In genomic region chr2:57699226-57699625, GRCm38 (mm10) we compare ENCODE assay signal across 11 mouse cellular contexts.
A peak's percentile ranks its signal among the peaks of the same experiment; 100 is the strongest.
DNase-seq lines count a peak whose midpoint lies in the region; ATAC-seq and TF ChIP-seq lines count a peak whose summit lies in the region.
"Had no signal": no experiment of that assay in that cellular context is flagged by ENCODE, and none has a peak within 500 bp of the region (broad histone marks: within the 10 kb centered on the region; RNA-seq: fewer than 3 reads in every experiment).

No protein-coding gene starts in this region.

- H3K27me3 ChIP-seq in heart, postnatal 0 days (ENCODE audit: control insufficient read depth, insufficient read depth, low read length) = no peaks in the 10 kb centered on the region
- no peaks in the 10 kb centered on the region; the same call in 1 of the 2 replicates for H3K27me3 ChIP-seq in embryonic facial prominence, embryonic 13.5 days
- H3K27me3 ChIP-seq in hindbrain, embryonic 15.5 days = 0 out of 2 replicates have a peak, but pooled peaks cover 3% of the 10 kb centered on the region
- H3K27me3 ChIP-seq in midbrain, postnatal 0 days (ENCODE audit: insufficient read depth, low read length) = peaks cover 29% of the 10 kb centered on the region

- H3K4me1 ChIP-seq in heart, postnatal 0 days (ENCODE audit: control insufficient read depth, insufficient read depth) = 0 out of 2 replicates have a peak, but pooled peaks cover 4% of the 10 kb centered on the region
- H3K4me1 ChIP-seq in embryonic facial prominence, embryonic 13.5 days = 0 out of 2 replicates have a peak, but pooled peaks cover 4% of the 10 kb centered on the region
- H3K4me1 ChIP-seq in hindbrain, embryonic 15.5 days (replicated peaks) = peaks cover 12% of the 10 kb centered on the region
- no peaks in the 10 kb centered on the region for H3K4me1 ChIP-seq in midbrain, postnatal 0 days (ENCODE audit: insufficient read depth, low read length)

- no peak for ATAC-seq in heart, postnatal 0 days (ENCODE audit: insufficient read depth, low read depth)
- ATAC-seq in embryonic facial prominence, embryonic 13.5 days (ENCODE audit: insufficient number of reproducible peaks, insufficient read depth, low FRiP score, low TSS enrichment, low read depth) = no peak
- 0 out of 2 replicates have a peak, but pooled peaks have one; percentile 67 for ATAC-seq in hindbrain, embryonic 15.5 days (ENCODE audit: low FRiP score, low read depth)
- ATAC-seq in midbrain, postnatal 0 days (ENCODE audit: low FRiP score) = no peak
- no peak for ATAC-seq in inflammation-experienced regulatory T-cells, adult 6 months
- ATAC-seq: lung, postnatal 0 days had no signal

- peak overlapping the region; percentile 66; the same call in 1 of the 2 replicates for H3K4me2 ChIP-seq in heart, postnatal 0 days (ENCODE audit: low read depth, low read length)
- peak overlapping the region; percentile 65 for H3K4me2 ChIP-seq in embryonic facial prominence, embryonic 13.5 days
- peak overlapping the region; percentile 57 for H3K4me2 ChIP-seq in hindbrain, embryonic 15.5 days
- peak overlapping the region; percentile 54 for H3K4me2 ChIP-seq in midbrain, postnatal 0 days (ENCODE audit: low read depth, low read length, poor library complexity, severe bottlenecking)

- H3K4me3 ChIP-seq in heart, postnatal 0 days (ENCODE audit: low read depth, low read length) = no peak overlapping the region; the same call in 1 of the 2 replicates
- H3K4me3 ChIP-seq in embryonic facial prominence, embryonic 13.5 days = peak overlapping the region; percentile 43; the same call in 1 of the 2 replicates
- peak overlapping the region; percentile 36 for H3K4me3 ChIP-seq in hindbrain, embryonic 15.5 days
- H3K4me3 ChIP-seq in midbrain, postnatal 0 days (ENCODE audit: low read depth, low read length) = peak overlapping the region; percentile 34
- H3K4me3 ChIP-seq in left cerebral cortex, adult 2 months = no peak overlapping the region; the same call in 1 of the 2 replicates

- TF ChIP-seq EP300 in heart, postnatal 0 days (IDR thresholded peaks at IDR 0.05; ENCODE audit: low read depth) = no peak

- TF ChIP-seq CTCF in heart, postnatal 0 days (IDR thresholded peaks at IDR 0.05; ENCODE audit: low read depth) = no peak
- no peak for TF ChIP-seq CTCF in midbrain, postnatal 0 days (IDR thresholded peaks at IDR 0.05)
- TF ChIP-seq CTCF in left cerebral cortex, adult 2 months (IDR thresholded peaks at IDR 0.05) = no peak

- H3K36me3 ChIP-seq in heart, postnatal 0 days (replicated peaks; ENCODE audit: control insufficient read depth, insufficient read depth, low read length) = no peaks in the 10 kb centered on the region
- no peaks in the 10 kb centered on the region for H3K36me3 ChIP-seq in embryonic facial prominence, embryonic 13.5 days
- H3K36me3 ChIP-seq in hindbrain, embryonic 15.5 days = no peaks in the 10 kb centered on the region
- H3K36me3 ChIP-seq in midbrain, postnatal 0 days (ENCODE audit: insufficient read depth, low read length) = no peaks in the 10 kb centered on the region

- no peaks in the 10 kb centered on the region for H3K9me3 ChIP-seq in heart, postnatal 0 days (replicated peaks; ENCODE audit: control insufficient read depth, low read length)
- no peaks in the 10 kb centered on the region for H3K9me3 ChIP-seq in embryonic facial prominence, embryonic 13.5 days
- no peaks in the 10 kb centered on the region for H3K9me3 ChIP-seq in hindbrain, embryonic 15.5 days
- H3K9me3 ChIP-seq in midbrain, postnatal 0 days (ENCODE audit: low read length) = no peaks in the 10 kb centered on the region

- 57% methylated on average over 4 of the region's 4 CpGs for WGBS in heart, postnatal 0 days
- 34% methylated on average over 4 of the region's 4 CpGs for WGBS in embryonic facial prominence, embryonic 13.5 days
- WGBS in hindbrain, embryonic 15.5 days = 16% methylated on average over 4 of the region's 4 CpGs
- 13% methylated on average over 4 of the region's 4 CpGs for WGBS in midbrain, postnatal 0 days

- intact Hi-C loops in left cerebral cortex, adult 2 months (cut with DNase I) = loop anchor here (2.0 to 5.0 kb wide), 5 partner anchors 82 to 1580 kb away; no protein-coding TSS in a partner anchor

- no peak overlapping the region for H3K27ac ChIP-seq in heart, postnatal 0 days (ENCODE audit: low read depth)
- H3K27ac ChIP-seq in embryonic facial prominence, embryonic 13.5 days = no peak overlapping the region
- H3K27ac ChIP-seq in hindbrain, embryonic 15.5 days (replicated peaks) = no peak overlapping the region
- H3K27ac ChIP-seq in midbrain, postnatal 0 days (ENCODE audit: low read depth, low read length) = no peak overlapping the region
- H3K27ac ChIP-seq in left cerebral cortex, adult 2 months = no peak overlapping the region

- H3K9ac ChIP-seq in heart, postnatal 0 days (replicated peaks; ENCODE audit: low read depth, low read length) = no peak overlapping the region
- H3K9ac ChIP-seq in embryonic facial prominence, embryonic 13.5 days = no peak overlapping the region
- H3K9ac ChIP-seq in hindbrain, embryonic 15.5 days = peak overlapping the region; percentile 28; the same call in 1 of the 2 replicates
- H3K9ac ChIP-seq in midbrain, postnatal 0 days (replicated peaks; ENCODE audit: low read length, poor library complexity, severe bottlenecking) = no peak overlapping the region

- DNase-seq in heart, postnatal 0 days (ENCODE audit: low spot score) = no peak
- DNase-seq in heart, adult 18-20 months = no peak
- peak; percentile 12 for DNase-seq in midbrain, postnatal 0 days (ENCODE audit: low spot score)
- DNase-seq in gastrocnemius, postnatal 10 days = no peak
- no peak for DNase-seq in left cerebral cortex, adult 2 months (ENCODE audit: extremely low spot score in 1 of 2, low spot score in 2 of 2)
- DNase-seq: gastrocnemius, postnatal 14 days; thymus, postnatal 36 days had no signal

Comparison
In these comparisons a context has a peak if more than half of its experiments do, and no peak if none do; other contexts are left out.
1. H3K4me3 ChIP-seq: peak in embryonic facial prominence, embryonic 13.5 days (single experiment), hindbrain, embryonic 15.5 days (single experiment) and midbrain, postnatal 0 days (single experiment); none in heart, postnatal 0 days (single experiment) and left cerebral cortex, adult 2 months (single experiment).
2. Peak in every context shown above with its lines, with median percentiles within 50 percentile points of each other: H3K4me2 ChIP-seq.